Mouse (Mus musculus) liver, adult 2 months (tissue): ENCODE data around the gene Lyz1. TPM values are rescaled to one million over a fixed set of nuclear protein-coding genes. Genes with fewer than 3 reads are reported as not detected.

Experiments used
- DNase-seq: peaks from one replicate; pipeline ENCODE4 v3.0.0-alpha.2; 2011; ENCODE audit warnings: low read depth, low spot score; ENCODE audit errors: extremely low read depth
- H3K27ac ChIP-seq: fragments of 200-500 bp; replicated peaks from 2 replicates; pipeline ENCODE4 v1.5.1; 2012; ENCODE audit warnings: low read depth, mild to moderate bottlenecking, control low read depth, inconsistent platforms, low read length; ENCODE audit not compliant: insufficient read depth
- H3K27me3 ChIP-seq: fragments of 200-500 bp; 2 replicates; pipeline ENCODE4 v1.6.1; 2012; ENCODE audit warnings: mild to moderate bottlenecking, moderate library complexity, low read length, inconsistent platforms; ENCODE audit not compliant: control insufficient read depth, insufficient read depth
- H3K36me3 ChIP-seq: fragments of 200-500 bp; 2 replicates; pipeline ENCODE4 v1.6.1; 2012; ENCODE audit warnings: low read length, inconsistent platforms; ENCODE audit not compliant: control insufficient read depth, insufficient read depth
- H3K4me1 ChIP-seq: fragments of 200-500 bp; 2 replicates; pipeline ENCODE4 v1.6.1; 2011; ENCODE audit warnings: low read length; ENCODE audit not compliant: control insufficient read depth, insufficient read depth
- H3K4me3 ChIP-seq: fragments of 200-500 bp; 2 replicates; pipeline ENCODE4 v1.5.1; 2011; ENCODE audit warnings: low read depth, mild to moderate bottlenecking, control low read depth, low read length, moderate library complexity; ENCODE audit not compliant: insufficient read depth
- H3K79me2 ChIP-seq: fragments of 200-500 bp; 2 replicates; pipeline ENCODE4 v1.6.1; 2012; ENCODE audit warnings: inconsistent platforms, mild to moderate bottlenecking, low read length, moderate library complexity; ENCODE audit not compliant: control insufficient read depth, insufficient read depth
- H3K9ac ChIP-seq: fragments of 200-500 bp; 2 replicates; pipeline ENCODE4 v1.6.1; 2012; ENCODE audit warnings: low read depth, mild to moderate bottlenecking, control low read depth, inconsistent platforms, low read length
- CTCF ChIP-seq: fragments of 200-500 bp; IDR thresholded peaks from 2 replicates; pipeline ENCODE4 v1.5.1; 2011; ENCODE audit warnings: low read depth, low read length, control low read depth
- POLR2A ChIP-seq: fragments of 200-500 bp; IDR thresholded peaks from 2 replicates; pipeline ENCODE4 v1.6.1; 2011; ENCODE audit warnings: low read length, control low read depth; ENCODE audit not compliant: insufficient read depth; ENCODE audit errors: extremely low read depth
- WGBS: fragments of 180-500 bp; shearing (Covaris S2); methylation state at CpG from one replicate; pipeline ENCODE4 v1.1.7; 2018; 5-methylcytosine and 5-hydroxymethylcytosine counted together
- polyA plus RNA-seq: library from polyadenylated mRNA; depleted of rRNA; stranded (reverse); fragments of >200 nt; gene quantifications from 2 replicates; pipeline ENCODE4 v1.2.3, GENCODE M21; 2012; rRNA removed
- total RNA-seq: library from RNA; depleted of rRNA; stranded (reverse); fragments of >200 nt; gene quantifications from 2 replicates; pipeline ENCODE4 v1.2.3, GENCODE M21; 2014; rRNA removed

The Lyz1 gene
- total and polyA plus RNA-seq, 2 experiments = not detected

DNA sequence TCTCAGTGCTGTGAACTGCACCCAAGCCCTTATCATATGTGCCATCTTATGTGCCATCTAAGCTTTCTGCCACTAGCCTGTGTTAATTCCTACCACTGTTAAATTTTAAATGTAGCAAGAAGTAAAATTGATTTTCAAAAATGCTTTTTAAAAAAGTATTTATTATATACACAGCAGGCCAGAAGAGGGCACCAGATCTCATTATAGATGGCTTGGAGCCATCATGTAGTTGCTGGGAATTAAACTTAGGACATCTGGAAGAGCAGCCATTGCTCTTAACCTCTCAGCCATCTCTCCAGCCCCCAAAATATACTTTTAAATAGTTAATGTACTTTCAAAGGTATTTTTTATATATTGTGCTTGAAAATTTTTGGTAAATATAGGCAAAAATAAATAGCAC, 20.6 kb downstream of the Lyz1 start:
- Histone ChIP-seq H3K27me3 (no peaks in the 10 kb centered on the region), H3K79me2 (no peaks in the 10 kb centered on the region), H3K4me3 (no peak overlapping the region), H3K4me1 (no peaks in the 10 kb centered on the region), H3K36me3 (no peaks in the 10 kb centered on the region), H3K9ac (no peak overlapping the region), H3K27ac (no peak overlapping the region)
- DNase-seq = peak; percentile 11
- no peak for TF ChIP-seq CTCF
- no peak for TF ChIP-seq POLR2A

DNA sequence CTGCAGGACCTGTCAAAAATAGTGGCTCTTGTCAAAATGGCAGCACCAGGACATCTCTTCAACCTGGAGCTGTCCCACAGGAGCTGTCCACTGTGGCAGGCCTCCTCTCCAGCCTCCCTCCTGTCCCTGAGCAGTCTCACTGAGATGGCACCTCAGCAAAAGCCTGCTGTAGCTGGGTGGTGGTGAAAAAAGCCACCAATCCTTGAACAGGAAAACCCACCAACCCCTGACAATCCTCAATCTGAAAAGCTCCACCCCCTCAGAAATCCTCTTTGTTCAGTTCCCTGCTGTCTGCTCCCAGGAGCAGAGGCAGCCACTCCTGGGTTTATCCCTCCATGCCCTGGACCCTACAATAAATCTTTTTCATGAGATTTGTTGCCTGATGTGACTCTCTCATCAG, 32.8 kb downstream of the Lyz1 start:
- Histone ChIP-seq H3K27me3 (no peaks in the 10 kb centered on the region), H3K4me3 (no peak overlapping the region), H3K36me3 (no peaks in the 10 kb centered on the region), H3K79me2 (no peaks in the 10 kb centered on the region), H3K9ac (no peak overlapping the region), H3K4me1 (no peaks in the 10 kb centered on the region), H3K27ac (no peak overlapping the region)
- TF ChIP-seq POLR2A (no peak), CTCF (no peak)
- no peak for DNase-seq

DNA sequence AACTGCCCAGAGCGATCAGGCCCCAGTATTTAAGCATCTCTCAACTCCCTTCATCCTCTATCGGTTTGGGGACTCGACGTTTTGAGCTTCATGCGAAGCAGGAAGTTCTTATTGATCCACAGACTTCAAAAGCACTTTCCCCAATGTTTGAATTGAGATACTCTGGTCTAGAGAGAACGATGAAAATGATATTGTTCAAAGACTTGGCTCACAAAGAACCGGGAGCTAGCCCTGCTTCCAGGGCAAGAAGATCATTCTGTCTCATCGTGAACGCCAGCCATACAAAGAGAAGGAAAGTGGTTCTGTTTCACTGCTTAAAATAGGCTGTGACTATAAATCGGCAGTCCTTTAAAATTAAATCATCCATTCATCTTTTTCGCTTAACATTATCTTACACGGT, 54.1 kb downstream of the Lyz1 start, which contains the start of gene 9530003J23Rik:
9530003J23Rik (minus strand) TSS at position 101 of the 400 bp plus-strand sequence.
- no peaks in the 10 kb centered on the region for H3K36me3 ChIP-seq
- no peak for TF ChIP-seq CTCF
- TF ChIP-seq POLR2A = no peak
- H3K27me3 ChIP-seq = no peaks in the 10 kb centered on the region
- no peak within 1 kb of the TSS for H3K9ac ChIP-seq
- no peak within 1 kb of the TSS for H3K27ac ChIP-seq
- no peak within 1 kb of the TSS for H3K4me3 ChIP-seq
- DNase-seq = no peak
- H3K79me2 ChIP-seq = no peaks in the 10 kb centered on the region
- no peaks in the 10 kb centered on the region for H3K4me1 ChIP-seq
- WGBS = 58% methylated on average over 12 of the region's 12 CpGs

Other genes with a start within 250 kb of the Lyz1 start
- gene Lrrc10, start 247.5 kb downstream of the Lyz1 start, total RNA-seq = not detected in 2 replicates
- not detected in 2 replicates for gene Lrrc10, start 247.5 kb downstream of the Lyz1 start, polyA plus RNA-seq
- 114 and 116 TPM in 2 replicates for gene Cct2, start 229.1 kb downstream of the Lyz1 start, total RNA-seq
- 36.6 and 40.1 TPM in 2 replicates for gene Cct2, start 229.1 kb downstream of the Lyz1 start, polyA plus RNA-seq
- 11.1 and 15.2 TPM in 2 replicates for gene Frs2, start 144.3 kb downstream of the Lyz1 start, total RNA-seq
- gene Frs2, start 144.3 kb downstream of the Lyz1 start, polyA plus RNA-seq = 6.0 and 7.4 TPM in 2 replicates
- 19.5 and 19.6 TPM in 2 replicates for gene Yeats4, start 68.4 kb downstream of the Lyz1 start, total RNA-seq
- 16.3 and 17.9 TPM in 2 replicates for gene Yeats4, start 68.4 kb downstream of the Lyz1 start, polyA plus RNA-seq
- gene 9530003J23Rik, start 54.2 kb downstream of the Lyz1 start, total RNA-seq = not detected in 2 replicates
- not detected in 2 replicates for gene 9530003J23Rik, start 54.2 kb downstream of the Lyz1 start, polyA plus RNA-seq
- gene Lyz2, start 10.5 kb downstream of the Lyz1 start, total RNA-seq = 111 and 130 TPM in 2 replicates
- 27.8 and 39.0 TPM in 2 replicates for gene Lyz2, start 10.5 kb downstream of the Lyz1 start, polyA plus RNA-seq
- 32.8 and 33.1 TPM in 2 replicates for gene Cpsf6, start 87.1 kb upstream of the Lyz1 start, total RNA-seq
- 17.0 and 23.7 TPM in 2 replicates for gene Cpsf6, start 87.1 kb upstream of the Lyz1 start, polyA plus RNA-seq